In genomic region chr19:25713382-25713781, GRCm38 (mm10) we compare ENCODE assay signal across 8 mouse cellular contexts. TPM values are rescaled to one million over a fixed set of nuclear protein-coding genes. Genes with fewer than 3 reads are reported as not detected.
DNase-seq lines count a peak whose midpoint lies in the region; ATAC-seq and TF ChIP-seq lines count a peak whose summit lies in the region.
"Had no signal": no experiment of that assay in that cellular context is flagged by ENCODE, and none has a peak within 500 bp of the region (broad histone marks: within the 10 kb centered on the region; RNA-seq: fewer than 3 reads in every experiment).

No protein-coding gene starts in this region.

- DNase-seq in lung, postnatal 0 days (ENCODE audit: low spot score), result no peak
- no peak for DNase-seq in lung, postnatal 36 days
- DNase-seq in embryo, embryonic 10 days (ENCODE audit: low spot score), result peak; percentile 71
- DNase-seq in frontal cortex, postnatal 25 days (ENCODE audit: low spot score in 2 of 2), result peak; percentile 9 to 10
- peak; percentile 4 to 25 for DNase-seq in layer of hippocampus, adult 2 months (ENCODE audit: low spot score in 2 of 2)
- DNase-seq in midbrain, postnatal 0 days (ENCODE audit: low spot score), result peak; percentile 65

- 0 out of 2 replicates have a peak, but pooled peaks have one; percentile 25 for ATAC-seq in lung, postnatal 0 days
- ATAC-seq in midbrain, postnatal 0 days (ENCODE audit: low FRiP score), result peak; percentile 69; the same call in 1 of the 2 replicates
- ATAC-seq in CD4-positive, CD25-positive, alpha-beta regulatory T cell, adult 4 months, result no peak

- H3K27me3 ChIP-seq in lung, postnatal 0 days (replicated peaks; ENCODE audit: insufficient read depth, low read length), result no peaks in the 10 kb centered on the region
- no peaks in the 10 kb centered on the region for H3K27me3 ChIP-seq in midbrain, postnatal 0 days (ENCODE audit: insufficient read depth, low read length)
- H3K27me3 ChIP-seq: liver, embryonic 15.5 days had no signal

- no peaks in the 10 kb centered on the region for H3K9me3 ChIP-seq in lung, postnatal 0 days (ENCODE audit: low read length)
- H3K9me3 ChIP-seq in midbrain, postnatal 0 days (ENCODE audit: low read length), result no peaks in the 10 kb centered on the region
- H3K9me3 ChIP-seq: liver, embryonic 15.5 days had no signal

- H3K4me3 ChIP-seq in lung, postnatal 0 days (ENCODE audit: low read depth, low read length), result no peak overlapping the region
- no peak overlapping the region for H3K4me3 ChIP-seq in layer of hippocampus, adult 2 months
- no peak overlapping the region for H3K4me3 ChIP-seq in midbrain, postnatal 0 days (ENCODE audit: low read depth, low read length)
- H3K4me3 ChIP-seq: liver, embryonic 15.5 days had no signal

- no peak overlapping the region for H3K27ac ChIP-seq in lung, postnatal 0 days (ENCODE audit: low read length)
- no peak overlapping the region for H3K27ac ChIP-seq in layer of hippocampus, adult 2 months
- H3K27ac ChIP-seq in midbrain, postnatal 0 days (ENCODE audit: low read depth, low read length), result no peak overlapping the region
- H3K27ac ChIP-seq: liver, embryonic 15.5 days had no signal

- H3K4me2 ChIP-seq in lung, postnatal 0 days (replicated peaks; ENCODE audit: low read depth, low read length), result no peak overlapping the region
- no peak overlapping the region for H3K4me2 ChIP-seq in midbrain, postnatal 0 days (ENCODE audit: low read depth, low read length, poor library complexity, severe bottlenecking)
- H3K4me2 ChIP-seq: liver, embryonic 15.5 days had no signal

- H3K9ac ChIP-seq in lung, postnatal 0 days (replicated peaks; ENCODE audit: low read depth), result no peak overlapping the region
- H3K9ac ChIP-seq in midbrain, postnatal 0 days (replicated peaks; ENCODE audit: low read length, poor library complexity, severe bottlenecking), result no peak overlapping the region
- H3K9ac ChIP-seq: liver, embryonic 15.5 days had no signal

- TF ChIP-seq CTCF in lung, postnatal 0 days (IDR thresholded peaks at IDR 0.05), result peak; percentile 52
- TF ChIP-seq CTCF in layer of hippocampus, adult 2 months (conservative IDR thresholded peaks at IDR 0.05), result peak; percentile 80
- TF ChIP-seq CTCF in midbrain, postnatal 0 days (IDR thresholded peaks at IDR 0.05), result peak; percentile 76

- H3K4me1 ChIP-seq in lung, postnatal 0 days (ENCODE audit: insufficient read depth, low read depth, low read length), result no peaks in the 10 kb centered on the region
- no peaks in the 10 kb centered on the region for H3K4me1 ChIP-seq in midbrain, postnatal 0 days (ENCODE audit: insufficient read depth, low read length)
- H3K4me1 ChIP-seq: liver, embryonic 15.5 days had no signal

- no peak for TF ChIP-seq EP300 in lung, postnatal 0 days (IDR thresholded peaks at IDR 0.05)

- 7% methylated on average over 8 of the region's 8 CpGs for WGBS in lung, postnatal 0 days
- WGBS in midbrain, postnatal 0 days, result 6% methylated on average over 8 of the region's 8 CpGs

- H3K36me3 ChIP-seq in lung, postnatal 0 days (ENCODE audit: insufficient read depth, low read length), result no peaks in the 10 kb centered on the region
- H3K36me3 ChIP-seq in midbrain, postnatal 0 days (ENCODE audit: insufficient read depth, low read length), result no peaks in the 10 kb centered on the region
- H3K36me3 ChIP-seq: liver, embryonic 15.5 days had no signal

RNA-seq across cellular contexts. Expression of gene Dmrt2, which starts 41.2 kb away (rescaled TPM):
- polyA plus RNA-seq in lung, postnatal 0 days (2015; fragmentation: Nextera tagmentation; extraction: Ambion mirVana), result 0.18 and 0.20 TPM in 2 replicates
- total RNA-seq in layer of hippocampus, adult 2 months (2021), result 1 to 10 TPM in 1 of 2 experiments, under 1 TPM in 1; 0.87 to 1.1 TPM
- total RNA-seq in midbrain, postnatal 0 days (2014; rRNA removed), result 0.11 and 0.14 TPM in 2 replicates
- polyA plus RNA-seq in midbrain, postnatal 0 days (2015; fragmentation: Nextera tagmentation; extraction: Ambion mirVana), result 0.07 TPM in 1 of 2 replicates, not detected in the other
- polyA plus RNA-seq in CD4-positive, CD25-positive, alpha-beta regulatory T cell, adult 4 months (2017; shearing (Covaris generic)), result not detected

Comparison
In these comparisons a context has a peak if more than half of its experiments do, and no peak if none do; other contexts are left out.
1. DNase-seq: peak in embryo, embryonic 10 days (single experiment), frontal cortex, postnatal 25 days (2 of 2), layer of hippocampus, adult 2 months (2 of 2) and midbrain, postnatal 0 days (single experiment); none in lung, postnatal 0 days (single experiment) and lung, postnatal 36 days (single experiment).
2. Peak in every context shown above with its lines, with median percentiles within 50 percentile points of each other: CTCF ChIP-seq.